Mouse (Mus musculus) testis, postnatal 10 days (tissue): ENCODE measurements at regions not wholly inside any gene's neighbourhood (a gene's known extent, or its start where the extent isn't known, plus 50 kb on each side); places are given as distances from the start of the nearest gene placed in this dataset.

ENCODE experiments used
- DNase-seq: peaks from one replicate; pipeline ENCODE4 v3.0.0; 2021; ENCODE audit warnings: low spot score

DNA sequence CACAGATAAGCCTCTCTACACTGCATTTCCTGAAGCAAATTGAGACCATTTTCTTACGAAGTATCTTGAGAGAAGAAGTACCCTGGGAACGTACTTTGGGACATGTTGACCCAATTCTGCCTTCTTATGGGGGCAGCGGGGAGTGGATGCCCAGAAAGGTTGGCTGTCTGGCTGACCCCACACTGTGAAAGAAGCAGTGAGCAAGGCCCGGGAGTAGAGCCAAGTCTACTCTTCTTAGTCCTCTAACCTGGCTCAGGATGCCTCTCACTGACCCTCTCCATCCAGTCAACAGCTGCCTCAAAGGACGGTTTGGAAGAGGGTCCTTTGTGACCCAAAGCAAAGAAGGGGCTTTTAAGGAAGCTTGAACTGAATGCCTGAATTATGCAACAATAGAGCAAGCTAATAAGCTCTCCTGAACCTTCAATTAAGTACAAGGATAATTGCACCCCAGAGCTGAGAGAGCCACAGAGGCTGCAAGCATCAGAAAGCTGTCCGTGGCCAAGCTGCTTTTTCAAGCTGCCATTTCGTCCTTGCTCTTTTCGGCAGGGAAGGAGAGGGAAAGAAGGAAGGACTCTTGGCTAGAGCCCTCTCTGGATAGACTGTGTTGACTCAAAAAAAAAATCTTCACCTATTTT, 70.3 kb downstream of the Pctp start:
- DNase-seq = no peak

DNA sequence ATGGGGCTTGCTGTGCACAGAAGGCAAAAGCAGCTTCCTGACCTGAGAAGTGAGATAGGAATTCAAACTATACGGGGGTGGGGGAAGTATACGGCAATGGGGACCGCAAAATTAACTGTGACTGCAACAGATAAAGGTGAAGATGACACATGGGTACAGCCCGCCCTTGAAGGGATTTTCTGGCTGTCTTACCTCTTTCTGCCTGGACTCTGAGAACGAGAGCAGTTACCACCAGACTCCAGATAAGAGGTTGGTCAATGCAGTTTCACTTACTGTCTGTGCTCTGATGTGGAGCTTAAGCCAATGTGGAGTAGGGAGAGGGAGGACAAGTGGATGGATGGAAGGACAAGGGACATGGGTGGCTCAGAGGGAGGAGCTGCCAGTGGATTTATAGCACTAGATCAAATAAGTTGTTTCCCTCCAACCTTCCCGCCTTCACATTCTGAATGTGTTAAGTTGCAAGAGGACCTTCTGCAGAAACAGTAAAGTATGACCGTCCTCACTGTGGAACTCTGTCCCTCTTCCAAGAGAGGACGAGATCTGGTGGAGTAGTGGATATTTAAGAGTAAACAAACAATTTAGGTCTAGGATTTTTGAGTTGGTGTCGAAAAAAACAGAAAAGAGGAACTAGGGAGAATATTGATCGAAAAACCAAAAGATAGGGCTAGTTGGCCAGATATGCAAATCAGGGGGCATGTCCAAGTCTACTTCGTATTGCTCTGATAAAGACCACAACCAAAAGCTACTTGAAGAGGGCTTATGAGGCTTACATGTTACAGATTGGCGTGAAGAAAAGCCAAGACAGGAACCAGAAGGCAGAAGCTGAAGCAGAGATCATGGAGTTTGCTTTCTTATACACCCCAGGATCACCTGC, 73.3 kb downstream of the Pctp start:
- DNase-seq = no peak

GRCm38 (mm10) chr11:89927483-89928156, 75.1 kb downstream of the Pctp start:
- DNase-seq = no peak

DNA sequence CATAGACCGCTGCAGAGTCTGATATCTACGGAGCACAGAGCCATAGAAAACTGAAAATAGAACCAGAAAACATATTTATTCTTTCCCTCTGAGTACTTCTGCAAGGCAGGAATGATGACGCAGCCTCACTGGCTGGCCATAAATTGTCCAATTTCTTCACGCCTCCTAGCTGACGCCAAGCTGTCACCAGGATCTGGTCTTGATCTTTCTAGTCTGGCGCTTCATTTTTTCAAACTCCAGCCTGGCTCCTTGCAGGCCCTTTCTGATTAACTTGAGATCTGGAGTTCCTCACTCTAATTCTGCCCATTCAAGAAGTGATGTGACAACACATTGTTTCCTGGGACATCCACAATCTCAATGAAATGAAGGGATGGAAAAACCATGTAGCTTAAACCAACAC, 80.1 kb downstream of the Pctp start:
- no peak for DNase-seq

DNA sequence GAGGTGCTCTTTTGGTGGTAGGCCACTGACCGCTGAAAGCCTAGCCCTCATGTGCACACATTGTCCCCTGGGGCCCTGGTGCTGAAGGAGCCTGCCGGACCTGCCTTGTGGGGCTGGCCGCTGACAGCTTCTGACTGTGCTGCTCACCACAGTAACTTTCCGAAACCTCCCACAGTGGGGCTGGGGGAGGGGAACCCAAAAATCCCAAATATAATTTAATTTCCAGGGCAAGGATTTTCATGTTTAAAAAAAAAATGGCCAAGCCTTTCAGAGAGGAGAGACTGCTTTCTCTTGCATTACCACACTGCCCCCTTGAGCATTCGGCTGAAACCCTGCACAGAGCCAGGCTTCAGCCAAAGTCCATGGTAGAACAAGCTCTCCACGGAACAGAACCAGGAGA, 81.5 kb downstream of the Pctp start:
- DNase-seq = peak; percentile 61

GRCm38 (mm10) chr11:89915795-89916194, 86.9 kb downstream of the Pctp start:
- no peak for DNase-seq

GRCm38 (mm10) chr11:89914577-89914976, 88.1 kb downstream of the Pctp start:
- no peak for DNase-seq

DNA sequence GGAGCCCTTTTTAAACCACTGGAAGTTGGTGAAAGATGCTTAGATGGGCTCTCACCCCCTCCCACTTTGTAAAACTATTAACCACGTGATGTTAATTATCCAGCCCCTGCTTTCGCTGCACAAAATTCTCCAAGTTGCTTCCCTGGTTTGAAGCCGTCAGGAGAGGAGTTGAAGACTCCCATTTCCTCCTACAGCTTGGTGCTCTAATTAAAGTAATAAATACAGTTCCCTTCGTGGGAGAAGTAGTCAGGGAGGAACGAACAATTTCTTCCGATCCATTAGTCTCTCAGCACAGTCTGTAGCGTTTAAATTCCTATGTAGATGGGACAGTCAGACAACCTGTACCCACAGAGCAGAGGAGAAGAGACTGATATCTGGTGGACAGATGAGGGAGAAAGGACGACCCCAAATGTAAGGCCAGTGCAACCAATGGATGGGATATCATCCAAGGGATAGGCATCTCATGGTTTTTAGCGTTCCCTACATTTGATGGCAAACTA, 101.4 kb downstream of the Pctp start:
- DNase-seq = no peak

- DNase-seq = no peak
Measured at GRCm38 (mm10) chr11:89898516-89898915, 104.2 kb downstream of the Pctp start.

DNA sequence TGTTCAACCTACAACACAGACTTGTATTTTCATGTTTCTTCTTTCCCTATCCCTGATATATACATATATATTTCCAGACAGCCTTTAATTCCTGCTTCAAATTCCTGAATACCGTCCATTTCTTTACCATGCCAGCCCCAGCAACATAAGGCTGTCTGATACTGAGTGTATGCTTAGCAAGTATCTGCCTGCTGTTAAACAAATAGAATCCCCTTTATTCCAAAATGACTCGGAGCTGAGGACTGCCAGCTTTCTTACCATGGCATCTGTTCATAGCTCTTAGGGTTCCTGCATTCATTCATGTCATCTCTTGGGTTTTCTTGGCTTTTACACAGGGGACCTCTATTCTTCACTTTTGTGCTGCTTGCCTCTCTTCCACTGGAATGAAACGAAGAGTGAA, 105.8 kb downstream of the Pctp start:
- no peak for DNase-seq

DNA sequence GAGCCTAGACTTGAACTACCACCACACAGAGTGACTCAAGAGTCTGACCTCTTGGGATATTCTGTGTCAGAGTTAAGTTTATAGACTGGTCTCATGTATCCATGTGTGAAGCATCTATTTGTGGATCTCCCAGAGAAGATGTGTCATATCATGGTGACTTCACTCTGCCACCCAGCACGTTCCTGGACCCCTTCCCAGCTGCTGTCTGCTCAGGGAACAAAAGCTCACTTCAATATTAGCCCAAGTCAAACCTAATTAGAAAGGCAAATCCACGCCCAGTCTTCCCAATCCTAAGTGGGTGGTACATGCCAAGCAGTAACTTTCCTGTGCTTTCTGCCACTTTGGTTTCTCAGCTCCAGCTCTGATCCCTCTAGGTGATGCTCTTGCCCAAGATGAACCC, 94.1 kb upstream of the Ankfn1 start:
- DNase-seq = no peak

DNA sequence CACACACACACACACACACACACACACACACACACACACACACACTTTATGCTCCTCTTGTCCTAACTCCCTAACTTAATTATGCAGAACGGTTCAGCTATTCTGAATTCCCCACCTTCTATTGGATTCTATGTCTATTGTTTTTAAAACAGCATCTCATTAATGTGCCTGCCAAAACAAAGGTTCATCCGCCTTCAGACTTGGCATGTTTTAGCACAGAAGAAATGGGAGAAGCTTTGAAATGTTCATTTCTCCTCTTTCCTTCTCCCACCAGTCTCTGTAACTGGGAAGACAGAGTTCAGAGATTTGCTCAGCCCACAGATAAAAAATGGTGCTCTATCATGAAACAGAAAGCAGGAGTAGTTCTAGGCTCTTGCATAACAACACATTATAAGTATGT, 90.1 kb upstream of the Ankfn1 start:
- no peak for DNase-seq

DNA sequence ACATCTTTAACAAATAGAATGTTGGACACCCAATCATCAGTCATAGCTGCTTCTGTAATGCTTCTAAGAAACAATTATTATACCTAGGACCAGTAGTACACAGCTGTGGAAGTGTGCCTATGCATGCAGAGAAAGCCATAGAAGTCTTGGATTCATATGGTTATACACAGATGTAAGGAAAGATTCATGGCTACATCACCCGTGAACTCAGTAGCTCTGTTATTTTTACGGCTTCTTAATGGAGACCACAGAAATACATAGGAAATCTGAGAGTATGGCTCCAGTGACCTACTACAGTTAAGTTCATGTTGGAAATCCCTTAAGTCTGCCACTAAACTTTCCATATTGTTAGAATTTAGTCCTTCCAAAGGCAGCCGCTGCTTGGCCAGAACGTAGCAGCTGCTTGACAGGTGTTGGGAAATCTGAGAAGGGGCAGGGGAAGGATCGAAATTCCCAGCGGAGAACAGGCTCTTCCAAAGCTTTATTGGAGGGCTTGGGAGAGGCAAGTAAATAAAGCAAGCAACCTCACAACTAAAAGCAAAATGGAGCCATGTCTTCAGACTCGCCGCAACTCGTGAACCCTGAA, 78.8 kb upstream of the Ankfn1 start:
- no peak for DNase-seq

DNA sequence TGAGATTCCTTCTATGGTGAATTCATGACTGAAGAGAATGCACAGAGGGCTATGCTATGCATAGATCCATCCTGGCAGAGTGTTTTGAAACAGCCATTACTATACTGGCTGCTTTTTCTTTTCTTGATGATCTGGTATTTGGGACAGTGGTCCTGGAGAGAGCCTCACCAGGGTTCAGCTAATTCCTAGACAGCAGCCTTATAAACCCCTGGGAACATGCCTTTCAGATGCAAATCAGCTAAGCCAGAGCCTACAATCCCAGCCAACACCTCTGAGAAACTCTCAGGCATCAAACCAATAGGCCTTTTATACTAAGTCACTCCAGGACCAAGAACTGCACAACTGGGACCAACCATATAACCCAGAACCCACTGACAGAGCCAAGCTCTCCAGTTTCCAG, 64.4 kb upstream of the Ankfn1 start:
- no peak for DNase-seq

DNA sequence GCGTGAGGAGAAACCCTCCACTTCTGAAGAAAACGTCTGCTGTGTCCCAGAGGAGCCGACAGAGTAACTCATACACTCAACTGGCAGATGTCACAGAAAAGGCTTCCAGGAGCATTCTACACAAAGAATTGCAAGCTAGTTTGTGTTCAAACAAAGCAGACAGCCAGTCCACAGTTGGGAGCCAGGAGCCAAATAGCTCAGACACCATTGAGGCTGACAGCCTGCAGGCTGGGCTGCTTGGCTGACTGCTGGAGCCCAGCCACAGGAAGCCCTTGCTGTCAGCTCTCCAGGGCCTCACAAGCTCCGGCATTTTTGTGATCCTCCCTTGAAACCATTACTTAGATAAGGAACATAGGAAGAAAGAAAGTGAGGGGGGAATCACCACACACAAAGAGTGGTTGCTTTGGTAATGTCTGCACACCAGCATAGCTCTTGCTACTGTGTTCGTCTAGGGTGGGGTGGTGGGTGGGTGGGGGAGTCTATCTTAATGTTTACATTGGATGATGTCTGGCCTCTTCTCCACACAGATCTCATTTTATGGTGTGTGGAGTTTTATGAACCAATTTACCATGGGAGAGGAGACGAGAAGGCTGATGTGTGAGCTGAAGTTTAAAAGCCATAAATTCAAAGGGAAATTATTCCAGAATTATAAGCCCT, 62.3 kb upstream of the Ankfn1 start:
- DNase-seq = peak; percentile 43

DNA sequence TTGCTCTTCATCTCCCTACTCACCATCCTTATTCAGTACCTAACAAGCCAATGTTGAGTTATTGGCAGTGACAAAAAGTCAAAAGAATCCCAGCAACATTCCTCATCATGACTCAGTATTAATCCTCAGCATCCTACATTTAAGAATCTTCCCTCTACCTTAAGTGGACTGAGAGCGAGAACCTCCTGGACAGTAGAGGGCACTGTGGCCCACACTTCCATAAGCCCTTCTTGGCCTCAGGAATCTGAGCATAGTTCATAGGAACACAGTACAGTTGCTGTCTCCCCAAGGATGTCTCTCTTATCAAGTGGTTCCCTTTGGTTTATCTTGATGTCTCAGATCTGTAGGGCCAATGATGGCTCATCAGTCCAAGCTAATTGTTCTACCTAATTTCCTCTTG, 60.5 kb upstream of the Ankfn1 start:
- DNase-seq = no peak

DNA sequence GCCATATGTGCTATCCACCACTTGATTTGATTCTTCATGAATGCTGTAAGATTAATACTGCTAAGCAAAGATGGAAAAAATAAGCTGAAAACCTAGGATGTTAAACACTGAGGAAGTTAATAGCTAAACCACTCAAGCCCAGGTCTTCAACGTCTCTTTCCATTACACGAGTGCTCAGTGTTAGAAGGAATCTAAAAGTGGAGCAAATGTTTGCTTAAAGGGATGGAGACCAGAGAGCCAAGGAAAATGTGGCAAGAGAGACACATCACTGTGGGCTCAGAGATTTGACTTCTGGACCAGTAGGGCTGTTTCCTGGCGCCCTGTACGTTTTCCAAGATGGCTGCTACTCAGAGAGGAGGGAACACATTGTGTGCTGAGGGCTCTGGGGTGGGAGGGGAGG, 59.4 kb upstream of the Ankfn1 start:
- DNase-seq = no peak

- DNase-seq = no peak
Measured at GRCm38 (mm10) chr11:89834068-89834467, 56.6 kb upstream of the Ankfn1 start.

GRCm38 (mm10) chr11:89831577-89832110, 54.2 kb upstream of the Ankfn1 start:
- no peak for DNase-seq
